Mouse (Mus musculus) liver, embryonic 11.5 days (tissue): ENCODE results near the gene Orc1. TPM values are rescaled to one million over a fixed set of nuclear protein-coding genes. Genes with fewer than 3 reads are reported as not detected.

Experiments
- ATAC-seq: fragments of 200-750 bp; cut with Nextera tagmentation; replicated peaks from 2 replicates; pipeline ENCODE4 v1.8.0; 2017; ENCODE audit warnings: moderate number of reproducible peaks, mild to moderate bottlenecking, moderate TSS enrichment, moderate library complexity; ENCODE audit not compliant: low FRiP score
- DNase-seq: peaks from one replicate; pipeline ENCODE4 v3.0.0-alpha.2; 2017; ENCODE audit warnings: low spot score
- H3K27ac ChIP-seq: fragments of 300-500 bp; sonication (generic); 2 replicates; pipeline ENCODE4 v1.5.1; 2014; ENCODE audit warnings: mild to moderate bottlenecking, low read depth, low read length, control low read depth
- H3K27me3 ChIP-seq: fragments of 300-500 bp; sonication (generic); replicated peaks from 2 replicates; pipeline ENCODE4 v1.6.1; 2014; ENCODE audit warnings: low read length, mixed read lengths; ENCODE audit not compliant: control insufficient read depth, insufficient read depth
- H3K36me3 ChIP-seq: fragments of 300-500 bp; sonication (generic); 2 replicates; pipeline ENCODE4 v1.6.1; 2014; ENCODE audit warnings: mild to moderate bottlenecking, low read length, moderate library complexity, mixed read lengths; ENCODE audit not compliant: control insufficient read depth, insufficient read depth
- H3K4me1 ChIP-seq: fragments of 300-500 bp; sonication (generic); replicated peaks from 2 replicates; pipeline ENCODE4 v1.6.1; 2014; ENCODE audit warnings: low read length, mixed read lengths; ENCODE audit not compliant: control insufficient read depth, insufficient read depth
- H3K4me2 ChIP-seq: fragments of 300-500 bp; sonication (generic); 2 replicates; pipeline ENCODE4 v1.6.1; 2014; ENCODE audit warnings: mild to moderate bottlenecking, control low read depth, moderate library complexity
- H3K4me3 ChIP-seq: fragments of 300-500 bp; sonication (generic); 2 replicates; pipeline ENCODE4 v1.5.1; 2014; ENCODE audit warnings: low read depth, low read length, control low read depth
- H3K9ac ChIP-seq: fragments of 300-500 bp; sonication (generic); 2 replicates; pipeline ENCODE4 v1.6.1; 2014; ENCODE audit warnings: low read depth, low read length, control low read depth
- H3K9me3 ChIP-seq: fragments of 300-500 bp; sonication (generic); 2 replicates; pipeline ENCODE4 v1.6.1; 2016; ENCODE audit warnings: low read length, inconsistent platforms, mixed read lengths; ENCODE audit not compliant: control insufficient read depth
- WGBS: fragments of 180-500 bp; shearing (Covaris S2); extraction: QIAGEN DNeasy Blood & Tissue Kit; methylation state at CpG from one replicate; pipeline ENCODE4 v1.1.7; 2014; 5-methylcytosine and 5-hydroxymethylcytosine counted together
- polyA plus RNA-seq: library from polyadenylated mRNA; unstranded; fragments of >200 nt; fragmentation: Nextera tagmentation; extraction: Ambion mirVana; gene quantifications from 2 replicates; pipeline ENCODE4 v1.2.1, GENCODE M21; 2014

Orc1 gene
- polyA plus RNA-seq, 1 experiment from 2014 or later: 30.2 TPM

- Histone ChIP-seq H3K9me3 (no peaks in the 10 kb centered on the region), H3K9ac (no peak overlapping the region), H3K36me3 (peaks cover 40% of the 10 kb centered on the region), H3K4me2 (no peak overlapping the region), H3K4me1 (no peaks in the 10 kb centered on the region), H3K27ac (no peak overlapping the region), H3K4me3 (no peak overlapping the region), H3K27me3 (no peaks in the 10 kb centered on the region)
- no peak for DNase-seq
- ATAC-seq: no peak
- 93% methylated on average over 5 of the region's 5 CpGs for WGBS
Observed at GRCm38 (mm10) chr4:108627066-108627465, 47.8 kb downstream of the Orc1 start.

- Histone ChIP-seq H3K27ac (no peak overlapping the region), H3K9ac (no peak overlapping the region), H3K4me1 (no peaks in the 10 kb centered on the region), H3K27me3 (no peaks in the 10 kb centered on the region), H3K36me3 (peaks cover 48% of the 10 kb centered on the region), H3K9me3 (no peaks in the 10 kb centered on the region), H3K4me3 (no peak overlapping the region), H3K4me2 (no peak overlapping the region)
- DNase-seq (no peak), ATAC-seq (no peak)
- 92% methylated on average over 7 of the region's 7 CpGs for WGBS
Observed at GRCm38 (mm10) chr4:108629363-108629880, 50.2 kb downstream of the Orc1 start.

- H3K36me3 ChIP-seq: peaks cover 46% of the 10 kb centered on the region
- H3K9ac ChIP-seq: no peak overlapping the region
- no peaks in the 10 kb centered on the region for H3K4me1 ChIP-seq
- H3K27ac ChIP-seq: no peak overlapping the region
- no peak overlapping the region for H3K4me3 ChIP-seq
- H3K9me3 ChIP-seq: no peaks in the 10 kb centered on the region
- DNase-seq (no peak), ATAC-seq (no peak)
- H3K4me2 ChIP-seq: no peak overlapping the region
- no peaks in the 10 kb centered on the region for H3K27me3 ChIP-seq
- 84% methylated on average over 9 of the region's 9 CpGs for WGBS
Observed at GRCm38 (mm10) chr4:108630096-108630495, 50.9 kb downstream of the Orc1 start.

GRCm38 (mm10) chr4:108631616-108632015, 52.4 kb downstream of the Orc1 start:
- peaks cover 44% of the 10 kb centered on the region for H3K36me3 ChIP-seq
- no peak overlapping the region for H3K27ac ChIP-seq
- WGBS: 91% methylated on average over 4 of the region's 4 CpGs
- no peak overlapping the region for H3K4me3 ChIP-seq
- H3K9ac ChIP-seq: no peak overlapping the region
- H3K4me2 ChIP-seq: no peak overlapping the region
- ATAC-seq (no peak), DNase-seq (no peak)
- no peaks in the 10 kb centered on the region for H3K27me3 ChIP-seq
- H3K4me1 ChIP-seq: no peaks in the 10 kb centered on the region
- no peaks in the 10 kb centered on the region for H3K9me3 ChIP-seq

GRCm38 (mm10) chr4:108633703-108634102, 54.5 kb downstream of the Orc1 start:
- DNase-seq: no peak
- Histone ChIP-seq H3K27me3 (no peaks in the 10 kb centered on the region), H3K4me1 (peaks cover 6% of the 10 kb centered on the region), H3K9ac (no peak overlapping the region), H3K4me2 (no peak overlapping the region), H3K4me3 (no peak overlapping the region), H3K9me3 (no peaks in the 10 kb centered on the region), H3K27ac (no peak overlapping the region), H3K36me3 (peaks cover 32% of the 10 kb centered on the region; the same call in 1 of the 2 replicates)
- 91% methylated on average over 12 of the region's 12 CpGs for WGBS
- ATAC-seq: no peak

GRCm38 (mm10) chr4:108634696-108635095, 55.5 kb downstream of the Orc1 start:
- ATAC-seq: no peak
- Histone ChIP-seq H3K4me1 (peaks cover 16% of the 10 kb centered on the region), H3K27ac (no peak overlapping the region), H3K9me3 (no peaks in the 10 kb centered on the region), H3K9ac (no peak overlapping the region), H3K4me2 (no peak overlapping the region), H3K36me3 (peaks cover 25% of the 10 kb centered on the region; the same call in 1 of the 2 replicates), H3K27me3 (no peaks in the 10 kb centered on the region), H3K4me3 (no peak overlapping the region)
- DNase-seq: no peak
- WGBS: 89% methylated on average over 4 of the region's 4 CpGs

- H3K27me3 ChIP-seq: no peaks in the 10 kb centered on the region
- peaks cover 17% of the 10 kb centered on the region for H3K4me1 ChIP-seq
- H3K9ac ChIP-seq: no peak overlapping the region
- H3K4me3 ChIP-seq: no peak overlapping the region
- DNase-seq: no peak
- ATAC-seq: no peak
- peaks cover 24% of the 10 kb centered on the region; the same call in 1 of the 2 replicates for H3K36me3 ChIP-seq
- H3K9me3 ChIP-seq: no peaks in the 10 kb centered on the region
- H3K27ac ChIP-seq: no peak overlapping the region
- no peak overlapping the region for H3K4me2 ChIP-seq
Observed at GRCm38 (mm10) chr4:108635101-108635500, 55.9 kb downstream of the Orc1 start.

GRCm38 (mm10) chr4:108637721-108638120, 58.5 kb downstream of the Orc1 start:
- WGBS: 92% methylated on average over 3 of the region's 3 CpGs
- H3K9ac ChIP-seq: no peak overlapping the region
- peaks cover 17% of the 10 kb centered on the region for H3K4me1 ChIP-seq
- H3K27me3 ChIP-seq: no peaks in the 10 kb centered on the region
- no peaks in the 10 kb centered on the region for H3K9me3 ChIP-seq
- H3K27ac ChIP-seq: no peak overlapping the region
- no peak for DNase-seq
- H3K36me3 ChIP-seq: peaks cover 17% of the 10 kb centered on the region; the same call in 1 of the 2 replicates
- H3K4me3 ChIP-seq: no peak overlapping the region
- H3K4me2 ChIP-seq: no peak overlapping the region
- ATAC-seq: no peak

GRCm38 (mm10) chr4:108638752-108639151, 59.5 kb downstream of the Orc1 start:
- H3K4me3 ChIP-seq: no peak overlapping the region
- WGBS: 57% methylated on average over 5 of the region's 5 CpGs
- H3K4me1 ChIP-seq: peaks cover 17% of the 10 kb centered on the region
- H3K9ac ChIP-seq: no peak overlapping the region
- no peak overlapping the region for H3K4me2 ChIP-seq
- H3K27me3 ChIP-seq: no peaks in the 10 kb centered on the region
- no peaks in the 10 kb centered on the region for H3K9me3 ChIP-seq
- DNase-seq: no peak
- peak; percentile 75 for ATAC-seq
- H3K27ac ChIP-seq: peak overlapping the region; percentile 38; the same call in 1 of the 2 replicates
- H3K36me3 ChIP-seq: peaks cover 9% of the 10 kb centered on the region; the same call in 1 of the 2 replicates
